Mouse (Mus musculus): ENCODE data around the gene Rpgrip1l.

DNA sequence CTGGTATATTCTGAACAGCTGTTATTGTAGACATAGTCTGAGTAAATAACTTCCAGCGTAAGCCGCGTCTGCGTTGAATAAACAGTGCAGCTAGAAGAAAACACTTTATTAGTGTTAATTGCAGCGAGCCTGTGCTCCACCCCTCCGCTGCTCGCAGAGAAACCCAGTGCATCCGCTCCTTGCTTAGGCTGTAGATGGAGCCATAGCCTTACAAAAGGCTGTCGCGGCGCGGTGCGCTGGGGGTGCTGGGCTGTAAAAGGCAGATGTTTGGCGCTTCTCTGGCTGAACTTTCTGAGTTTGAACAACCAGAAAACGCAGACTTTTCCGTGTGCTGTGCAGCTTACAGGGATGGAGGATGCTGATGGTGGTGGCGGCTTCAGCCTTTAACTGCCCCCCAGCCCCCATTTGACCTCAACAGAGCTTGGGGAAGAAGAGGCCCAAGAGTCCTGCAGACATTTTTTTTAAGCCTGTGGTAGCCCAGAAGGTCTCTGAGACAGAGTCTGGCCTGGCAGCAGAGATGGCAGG is 122.2 kb downstream of the Rpgrip1l start:
- no peak for TF ChIP-seq CTCF (IDR thresholded peaks at IDR 0.05; ENCODE audit: low read depth, low read length)
- TF ChIP-seq TAL1 (conservative IDR thresholded peaks at IDR 0.05; ENCODE audit: low read depth, low read length) = no peak
- no peak for TF ChIP-seq GATA1 (IDR thresholded peaks at IDR 0.05; ENCODE audit: borderline replicate concordance, low read length)
- no peak for TF ChIP-seq POLR2AphosphoS5 (IDR thresholded peaks at IDR 0.05; ENCODE audit: insufficient replicate concordance, low read depth, low read length)
- no peak for TF ChIP-seq GATA2 (IDR thresholded peaks at IDR 0.05; ENCODE audit: borderline replicate concordance, low read depth, low read length)

Data from G1E (cell line).